Mouse (Mus musculus) left cerebral cortex, postnatal 25 days (tissue): ENCODE measurements around the gene C9orf72. TPM values are rescaled to one million over a fixed set of nuclear protein-coding genes. Genes with fewer than 3 reads are reported as not detected.
A peak's percentile ranks its signal among the peaks of the same experiment; 100 is the strongest.

Source experiments
- DNase-seq, 2 experiments: peaks; one replicate each; pipeline ENCODE4 v3.0.0; 2022; ENCODE audit warnings: low spot score in 2 of 2, mixed read lengths in 1 of 2
- intact Hi-C: fragments of 180-260 bp; cut with DNase I; formaldehyde crosslinking; loops from one replicate; pipeline ENCODE4 v1.15.1; 2025
- total RNA-seq, 2 experiments: library from RNA; stranded (reverse); gene quantifications; 2 replicates each; pipeline ENCODE4 v1.2.3; 2021

C9orf72 gene
- total RNA-seq, 2 experiments from 2014 or later: 25.5 to 26.7 TPM

- no peak for DNase-seq
- intact Hi-C loops: no loop called here
Observed at GRCm38 (mm10) chr4:35187617-35188326, 38.2 kb downstream of the C9orf72 start.

DNA sequence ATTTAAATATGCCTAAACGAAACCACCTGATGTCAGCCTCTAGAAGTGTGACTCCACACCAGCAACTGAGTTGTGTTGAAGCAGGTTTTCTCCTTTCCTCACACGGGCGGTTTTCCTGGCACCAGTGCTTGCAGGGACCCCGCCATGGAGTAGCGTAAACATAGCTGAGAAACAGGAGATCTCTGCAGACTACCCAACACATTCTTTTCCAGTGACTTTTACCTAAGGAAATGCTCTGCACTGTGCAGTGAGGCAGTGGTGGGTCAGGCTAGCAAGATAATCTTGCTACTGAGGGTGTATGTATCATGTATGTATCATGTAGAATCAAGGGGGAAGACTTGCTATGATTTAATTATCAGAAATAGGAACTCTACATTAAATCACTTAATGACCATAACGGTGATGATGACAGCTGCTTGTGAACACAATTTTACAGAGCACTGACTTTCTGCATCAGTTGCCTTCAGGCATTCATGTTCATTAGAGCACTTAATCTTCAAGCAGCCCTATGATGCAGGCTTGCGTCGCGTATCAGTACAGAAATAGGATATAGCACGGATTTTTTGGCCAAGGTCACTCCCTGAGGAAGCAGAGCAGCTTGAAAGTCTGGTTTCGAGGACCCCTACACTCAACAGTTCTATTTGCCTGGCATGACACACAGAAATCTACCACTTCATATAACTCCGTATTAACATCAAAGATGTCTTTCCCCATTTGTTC is 47.9 kb downstream of the C9orf72 start:
- no peak for DNase-seq

GRCm38 (mm10) chr4:35175566-35175965 is 50.4 kb downstream of the C9orf72 start:
- intact Hi-C loops: no loop called here

More for the DNA sequence above, 47.9 kb downstream of the C9orf72 start:
- intact Hi-C loops: no loop called here

GRCm38 (mm10) chr4:35173551-35173950 is 52.4 kb downstream of the C9orf72 start:
- DNase-seq: no peak

More at GRCm38 (mm10) chr4:35175566-35175965, 50.4 kb downstream of the C9orf72 start:
- no peak for DNase-seq

GRCm38 (mm10) chr4:35172471-35172870 is 53.5 kb downstream of the C9orf72 start:
- intact Hi-C loops: no loop called here
- no peak for DNase-seq

More at GRCm38 (mm10) chr4:35173551-35173950, 52.4 kb downstream of the C9orf72 start:
- intact Hi-C loops: no loop called here

DNA sequence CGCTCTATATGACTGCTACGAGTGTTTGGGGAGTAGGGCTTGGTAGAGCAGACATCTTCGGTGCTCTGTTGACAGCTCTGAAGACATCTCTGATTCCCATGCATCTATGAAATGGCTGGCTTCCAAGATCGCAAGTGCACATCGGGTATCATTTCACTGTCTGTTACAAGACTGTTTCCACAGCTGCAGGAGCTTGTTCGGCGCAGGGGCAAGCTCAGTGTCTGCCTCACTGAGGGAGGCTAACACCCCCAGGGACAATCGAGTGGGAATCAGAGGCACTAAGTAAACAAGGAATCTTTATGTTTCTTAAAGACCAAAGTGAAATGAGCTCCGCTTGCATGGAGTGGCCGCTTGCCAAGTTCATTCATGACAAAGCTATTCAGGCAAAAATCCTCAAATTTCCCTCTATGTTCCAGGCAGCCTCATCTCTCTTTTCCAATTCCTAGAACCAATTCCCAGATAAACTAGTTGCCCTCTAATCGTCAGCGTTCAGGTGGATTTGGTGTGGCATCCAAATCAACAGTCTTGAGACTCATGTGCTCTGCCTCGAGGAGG is 56.3 kb downstream of the C9orf72 start:
- intact Hi-C loops: no loop called here
- DNase-seq: no peak

DNA sequence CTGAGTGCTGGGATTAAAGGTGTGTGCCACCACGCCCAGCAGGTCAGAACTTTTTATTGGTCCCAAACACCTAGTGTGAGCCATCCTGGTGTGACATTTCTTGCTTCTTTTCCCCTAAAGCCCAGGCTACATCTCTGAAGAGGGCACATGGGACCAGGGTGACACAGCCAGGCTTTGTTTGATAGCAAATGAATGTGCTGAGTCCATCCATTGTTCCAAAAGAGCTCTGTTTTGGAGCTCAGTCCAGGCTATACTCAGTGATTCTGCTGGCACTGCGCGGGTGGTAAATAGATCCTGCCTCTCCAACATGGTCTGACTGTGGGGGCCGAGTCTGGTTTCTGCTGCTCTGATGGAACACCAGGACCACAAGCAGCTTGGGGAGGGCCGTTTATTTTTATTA is 58.1 kb downstream of the C9orf72 start:
- intact Hi-C loops: no loop called here
- no peak for DNase-seq

DNA sequence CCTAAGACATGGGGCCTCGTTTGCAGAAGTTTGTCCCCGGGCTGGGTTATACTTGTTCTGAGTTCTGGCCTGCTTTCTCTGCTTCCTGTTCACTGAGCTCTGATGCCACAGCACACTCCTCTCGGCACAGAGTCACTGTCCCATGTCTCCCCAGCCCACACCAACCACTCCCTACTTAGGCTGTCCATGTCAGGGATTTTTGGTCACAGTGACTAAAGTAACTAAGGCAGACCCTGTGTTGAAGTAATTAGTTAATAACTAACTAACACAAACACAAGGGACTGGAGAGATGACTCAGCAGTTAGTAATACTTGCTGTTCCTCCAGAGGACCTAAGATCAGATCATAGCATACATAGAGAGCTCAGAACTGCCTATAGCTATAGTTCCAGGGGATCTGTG is 60.0 kb downstream of the C9orf72 start:
- no peak for DNase-seq
- intact Hi-C loops: no loop called here

GRCm38 (mm10) chr4:35165275-35165674 is 60.7 kb downstream of the C9orf72 start:
- intact Hi-C loops: no loop called here
- DNase-seq: no peak

DNA sequence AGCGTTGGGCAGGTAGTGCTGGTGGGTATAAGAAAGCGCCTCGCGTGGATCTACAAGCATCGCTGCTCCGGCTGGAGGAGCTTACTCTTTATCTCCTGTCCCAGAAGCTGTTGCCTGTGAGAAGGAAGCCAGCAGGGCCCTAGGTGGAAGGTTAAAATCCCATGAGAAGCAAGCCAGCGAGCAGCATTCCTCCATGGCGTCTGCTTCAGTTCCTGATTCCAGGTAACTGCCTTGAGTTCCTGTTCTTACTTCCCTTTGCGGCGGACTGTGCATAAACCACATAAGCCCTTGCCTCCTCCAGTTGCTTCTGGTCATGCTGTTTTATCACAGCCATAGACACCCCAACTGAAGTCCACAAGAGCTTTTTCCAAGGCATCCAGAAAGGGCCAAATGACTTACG is 68.2 kb downstream of the C9orf72 start:
- intact Hi-C loops: loop anchor here (2.0 to 5.0 kb wide), 2 partner anchors 34 to 193 kb away; no protein-coding TSS in a partner anchor
- DNase-seq: no peak

DNA sequence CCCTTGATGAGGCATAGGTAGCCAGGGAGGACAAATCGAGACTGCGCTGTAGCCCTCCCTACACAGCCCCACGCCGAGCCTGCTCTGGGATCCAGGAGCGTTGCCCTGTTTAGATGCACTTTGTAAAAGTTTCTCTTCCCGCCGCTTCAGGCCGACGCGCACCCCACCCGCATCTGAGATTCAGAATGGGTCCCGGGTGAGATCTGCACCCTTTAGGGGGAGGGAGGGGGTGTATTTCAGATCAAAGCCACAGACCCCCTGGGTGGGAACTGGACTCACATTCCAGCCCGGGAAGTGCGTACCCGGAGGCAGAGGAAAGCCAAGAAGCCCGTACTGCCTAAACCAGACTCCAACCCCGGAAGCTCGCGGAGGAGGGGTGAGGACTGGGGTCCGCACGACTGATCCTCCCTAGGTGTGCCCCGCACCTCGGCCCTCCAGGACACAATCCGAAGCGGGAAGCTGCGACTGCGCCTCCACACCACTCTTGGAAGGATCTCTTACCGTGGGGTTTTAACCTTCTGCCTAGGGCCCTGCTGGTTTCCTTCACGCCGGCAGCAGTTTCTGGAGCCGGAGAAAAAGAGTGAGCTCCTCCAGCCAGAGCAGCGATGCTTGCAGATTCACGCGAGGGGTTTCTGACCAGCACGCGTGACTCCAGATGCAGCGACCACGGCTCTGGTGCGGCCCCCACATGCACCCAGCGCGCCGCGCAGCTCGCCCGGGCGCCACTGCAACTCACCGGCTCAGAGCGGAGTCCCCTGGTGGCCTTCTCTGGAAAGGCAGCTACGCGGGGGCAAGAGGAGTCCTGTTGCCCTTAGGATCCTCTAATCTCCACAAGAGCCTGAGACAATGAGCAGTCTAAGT is 69.0 kb downstream of the C9orf72 start, which contains the start of gene Mob3b:
Mob3b (minus strand) TSS at position 734 of the 861 bp plus-strand sequence.
- DNase-seq: peak; percentile 79 to 83
- intact Hi-C loops: loop anchor here (2.0 to 5.0 kb wide), 2 partner anchors 35 to 192 kb away; no protein-coding TSS in a partner anchor

DNA sequence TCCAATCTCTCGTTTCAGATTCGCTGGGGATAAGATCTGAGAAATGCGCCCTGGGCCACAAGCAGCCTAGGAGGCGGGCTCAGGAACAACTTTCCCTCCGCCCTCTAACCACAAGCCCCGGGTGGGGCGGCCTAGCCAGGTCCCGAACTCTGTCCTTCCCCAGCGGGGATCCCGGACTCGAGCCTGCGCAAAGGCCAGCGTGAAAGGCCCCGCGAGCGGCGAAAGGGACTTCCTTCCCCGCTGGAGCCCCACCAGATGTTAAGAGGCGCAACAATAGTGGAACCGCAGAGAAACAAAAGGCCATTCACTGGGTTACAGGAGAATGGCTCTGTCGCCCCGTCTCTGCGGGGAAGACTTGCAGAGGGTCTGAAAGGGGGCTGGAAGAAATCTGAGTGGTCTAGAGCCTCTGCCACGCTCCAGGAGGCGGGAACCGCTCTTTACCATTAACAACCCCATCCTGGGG is 69.8 kb downstream of the C9orf72 start:
- intact Hi-C loops: loop anchor here (2.0 to 5.0 kb wide), 2 partner anchors 36 to 191 kb away; no protein-coding TSS in a partner anchor
- DNase-seq: peak in 1 of 2 experiments; percentile 15

DNA sequence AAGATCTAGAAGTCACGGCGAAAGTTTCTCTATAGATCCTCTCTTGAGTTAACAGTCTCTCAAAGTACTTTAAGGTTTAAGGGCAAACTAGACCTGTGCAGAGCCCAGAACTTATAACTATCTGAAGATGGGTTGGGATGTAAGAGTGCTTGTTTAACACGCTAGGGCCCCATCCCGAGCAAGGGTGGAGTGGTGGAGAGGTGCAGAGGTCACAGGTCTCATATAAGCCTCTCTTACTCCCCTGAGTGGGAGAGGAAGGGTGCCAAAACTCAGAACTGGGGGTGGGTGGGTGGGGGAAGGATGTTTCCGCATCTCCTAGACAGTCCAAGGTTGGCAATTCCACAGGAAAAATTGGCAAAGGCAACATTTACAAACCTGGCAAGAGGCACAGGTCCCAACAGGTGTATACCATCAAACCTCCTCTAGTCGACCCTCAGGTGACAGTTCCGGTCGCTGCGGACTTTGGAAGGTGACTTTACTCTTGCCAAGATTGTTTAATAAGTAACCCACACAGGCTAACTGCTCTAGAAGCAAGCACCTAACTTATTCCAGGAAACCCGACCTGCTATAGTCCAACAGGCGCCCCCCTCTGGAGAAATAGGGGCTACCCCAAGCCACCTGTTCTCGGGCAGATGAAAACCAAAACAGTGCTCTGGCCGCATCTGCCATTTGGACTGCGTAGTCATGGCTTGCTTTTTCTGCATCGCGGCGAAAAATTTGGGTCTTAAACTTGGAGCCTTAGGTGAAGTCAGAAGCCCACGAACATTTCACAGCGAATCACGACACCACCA is 70.6 kb downstream of the C9orf72 start:
- intact Hi-C loops: loop anchor here (5.0 kb wide), 1 partner anchor 37 kb away; no protein-coding TSS in a partner anchor
- peak in 1 of 2 experiments; percentile 12 for DNase-seq

DNA sequence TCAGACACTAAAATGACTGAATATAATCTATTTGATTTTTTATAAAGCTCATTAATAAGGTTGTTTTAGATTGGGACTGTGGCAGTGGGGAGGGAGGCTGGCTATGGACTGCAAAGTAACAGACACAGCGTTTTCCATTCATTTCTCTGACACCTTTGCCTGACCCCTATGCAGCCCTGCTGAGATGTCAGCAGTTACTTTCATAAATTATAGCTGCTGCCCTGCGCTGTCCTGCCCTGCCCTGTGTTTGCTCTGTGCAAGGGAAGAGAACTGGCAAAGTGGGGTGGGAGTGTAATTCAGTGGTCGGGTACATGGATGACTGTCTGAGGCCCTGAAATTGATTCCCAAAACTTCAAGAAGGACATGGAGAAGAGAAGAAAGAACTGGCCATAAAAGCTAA is 71.9 kb downstream of the C9orf72 start:
- no peak for DNase-seq
- intact Hi-C loops: no loop called here

DNA sequence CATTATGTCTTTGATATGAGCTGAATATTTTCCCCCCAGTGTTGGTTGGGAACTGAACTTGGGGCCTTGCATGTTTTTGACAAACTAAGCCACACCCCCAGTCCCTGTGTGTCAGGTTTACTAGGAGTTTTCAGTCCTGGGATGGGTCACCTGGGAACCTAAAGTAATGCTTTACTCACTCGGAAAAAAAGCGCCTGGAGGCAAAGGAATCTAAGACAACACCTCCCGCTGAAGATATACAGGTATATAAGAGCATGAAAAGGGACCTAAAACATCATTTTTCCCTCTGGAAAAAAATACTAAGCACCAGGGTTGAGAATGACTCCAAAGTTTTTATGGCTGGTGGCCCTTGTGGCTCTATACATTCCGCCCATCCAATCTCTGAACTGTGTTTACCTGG is 74.2 kb downstream of the C9orf72 start, which contains the start of gene Ifnk:
Ifnk (plus strand) TSS at position 301 of the 400 bp plus-strand sequence.
- intact Hi-C loops: no loop called here
- no peak for DNase-seq

- intact Hi-C loops: no loop called here
- DNase-seq: no peak
Observed at GRCm38 (mm10) chr4:35150706-35151105, 75.3 kb downstream of the C9orf72 start.

DNA sequence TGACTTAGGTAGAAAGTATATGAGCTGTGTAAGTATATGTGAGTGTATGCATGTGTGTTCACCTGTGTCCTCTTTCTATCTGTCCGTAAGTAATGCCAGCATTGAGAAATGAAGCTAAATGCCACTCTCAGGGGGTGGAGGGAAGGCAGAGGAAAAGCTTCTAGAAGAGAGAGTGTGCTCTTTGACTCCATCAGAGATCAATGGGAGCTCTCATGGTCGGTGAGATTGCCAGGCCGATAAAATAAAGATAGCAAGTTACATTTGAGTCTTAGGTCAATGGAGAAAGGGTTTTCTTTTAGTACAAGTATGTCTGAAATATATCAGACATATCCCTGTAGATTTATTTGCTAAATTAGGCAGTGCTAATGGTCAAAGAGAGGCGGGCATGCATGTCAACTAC is 77.6 kb downstream of the C9orf72 start:
- intact Hi-C loops: no loop called here
- no peak for DNase-seq

GRCm38 (mm10) chr4:35146597-35146996 is 79.4 kb downstream of the C9orf72 start:
- intact Hi-C loops: no loop called here
- no peak for DNase-seq
